Mouse (Mus musculus) left cerebral cortex, postnatal 4 days (tissue): Measurements from ENCODE around the gene Pdhx. TPM values are rescaled to one million over a fixed set of nuclear protein-coding genes. Genes with fewer than 3 reads are reported as not detected.

Source experiments
- DNase-seq: peaks from one replicate; pipeline ENCODE4 v3.0.0-alpha.2; 2022
- intact Hi-C: fragments of 180-260 bp; cut with DNase I; formaldehyde crosslinking; loops from one replicate; pipeline ENCODE4 v1.15.1; 2025
- total RNA-seq, 2 experiments: library from RNA; stranded (reverse); gene quantifications; 2 replicates each; pipeline ENCODE4 v1.2.3; 2021

The Pdhx gene
- 10 to 100 TPM; 55.4 to 56.6 TPM for total RNA-seq

DNA sequence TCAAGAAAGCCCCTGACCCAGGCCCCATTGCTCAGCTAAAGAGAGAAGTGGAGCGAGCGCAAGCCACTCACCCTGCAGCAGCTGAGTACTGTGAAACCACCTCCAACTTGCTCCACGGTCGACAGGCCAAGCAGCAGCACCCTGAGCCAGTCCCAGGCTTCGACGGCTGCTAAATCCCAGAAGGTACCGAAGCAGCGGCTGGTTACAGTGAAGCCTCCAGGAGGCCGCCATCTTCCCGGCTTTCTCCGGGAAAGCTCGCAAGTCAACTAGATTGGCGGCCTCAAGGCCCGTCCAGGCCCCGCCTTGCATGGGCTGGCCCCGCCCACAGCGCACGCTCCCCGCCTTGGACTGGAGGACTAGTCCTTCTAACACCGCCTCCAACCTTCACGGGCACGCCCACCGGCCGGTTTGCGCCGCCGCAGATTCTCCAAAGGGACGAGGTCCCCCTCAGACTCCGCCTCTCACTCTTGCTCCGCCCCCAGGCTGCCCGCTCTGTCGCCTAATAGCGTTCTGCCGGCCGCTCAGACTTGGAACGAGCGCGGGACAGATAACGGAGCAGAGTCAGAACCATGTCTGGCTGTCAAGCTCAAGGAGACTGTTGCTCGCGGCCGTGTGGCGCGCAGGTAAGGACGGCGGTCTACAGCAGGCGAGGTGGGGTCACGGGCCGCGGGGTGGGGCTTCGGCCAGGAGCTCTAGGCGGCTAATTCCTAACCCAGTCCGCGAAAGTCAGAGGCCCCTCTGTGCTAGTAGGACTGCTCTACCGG, at the start of gene Pdhx, which contains the start of gene Apip:
TSS of gene Pdhx (minus strand) at position 295 of the 764 bp plus-strand sequence.
TSS of gene Apip (plus strand) at position 457 of the 764 bp plus-strand sequence.
- peak; percentile 100 for DNase-seq
- intact Hi-C loops, result no loop called here

DNA sequence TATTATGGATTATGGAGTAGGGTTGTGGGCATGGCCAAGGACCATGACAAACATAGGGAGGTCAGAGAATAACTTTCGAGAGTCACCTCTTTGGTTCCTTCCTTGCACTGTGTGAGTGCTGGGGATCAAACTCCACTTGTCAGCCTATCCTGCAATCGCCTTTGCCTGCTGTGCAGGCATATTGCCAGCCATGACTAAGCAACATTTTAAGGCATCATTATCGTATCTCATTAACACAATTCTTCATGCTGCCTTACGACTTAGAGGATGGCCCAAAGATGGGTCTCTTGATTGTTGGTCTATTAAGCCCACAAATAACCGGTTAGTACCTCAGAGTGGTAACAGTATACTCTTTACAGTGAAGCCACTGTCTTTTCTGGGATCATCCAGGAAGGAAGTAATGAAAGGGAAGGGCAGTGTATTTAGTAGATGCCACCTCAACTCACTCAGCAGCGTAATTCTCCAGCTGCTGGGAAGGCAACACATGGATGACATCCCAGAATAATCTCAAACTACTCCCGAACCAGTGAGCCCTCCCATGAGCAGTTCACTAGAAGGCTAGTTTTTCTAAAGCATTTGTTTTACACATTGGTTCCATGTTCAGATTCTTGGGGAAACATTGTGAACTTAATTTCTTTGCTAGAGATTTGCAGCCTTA, 46.0 kb upstream of the Pdhx start:
- DNase-seq, result no peak
- intact Hi-C loops, result no loop called here

DNA sequence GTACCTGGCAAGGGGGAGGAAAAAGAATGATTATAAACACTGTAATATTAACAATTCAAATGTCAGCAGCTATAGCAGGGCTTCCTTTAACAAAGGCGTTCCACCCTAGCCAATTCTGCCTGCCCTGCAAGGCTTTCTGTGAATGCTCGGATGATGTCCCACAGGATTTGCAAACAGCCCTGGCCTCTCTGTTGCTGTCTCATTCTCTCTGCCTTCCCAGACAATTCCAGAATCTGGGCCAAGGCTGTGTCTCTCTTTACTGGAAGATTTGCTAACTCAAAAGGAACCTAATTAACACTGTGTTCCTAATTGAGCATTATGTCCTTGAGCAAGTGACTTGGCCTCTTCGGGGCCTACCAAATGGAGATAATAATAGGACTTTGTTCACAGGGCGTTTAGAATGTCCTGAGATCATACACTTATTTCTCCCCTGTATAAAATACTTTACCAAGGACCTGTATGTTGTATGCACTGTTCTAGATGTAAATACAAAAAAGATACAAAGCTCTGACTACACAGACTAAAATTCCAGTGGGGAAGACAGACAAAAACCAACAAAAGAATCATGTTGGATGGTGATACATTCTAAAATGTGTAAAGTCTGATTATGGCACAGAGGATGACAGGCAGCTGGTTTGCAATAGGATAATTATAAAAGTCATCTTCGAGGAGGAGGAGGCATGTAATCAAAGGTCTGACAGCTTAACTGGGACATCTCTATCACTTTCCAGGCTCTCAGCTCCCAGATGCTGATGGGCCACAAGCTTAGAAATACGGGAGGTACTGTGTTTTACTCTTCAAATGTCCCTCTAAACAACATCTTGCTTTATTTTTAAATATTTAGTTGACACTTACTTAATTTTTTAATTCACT, 45.2 kb upstream of the Pdhx start:
- intact Hi-C loops, result no loop called here
- no peak for DNase-seq

DNA sequence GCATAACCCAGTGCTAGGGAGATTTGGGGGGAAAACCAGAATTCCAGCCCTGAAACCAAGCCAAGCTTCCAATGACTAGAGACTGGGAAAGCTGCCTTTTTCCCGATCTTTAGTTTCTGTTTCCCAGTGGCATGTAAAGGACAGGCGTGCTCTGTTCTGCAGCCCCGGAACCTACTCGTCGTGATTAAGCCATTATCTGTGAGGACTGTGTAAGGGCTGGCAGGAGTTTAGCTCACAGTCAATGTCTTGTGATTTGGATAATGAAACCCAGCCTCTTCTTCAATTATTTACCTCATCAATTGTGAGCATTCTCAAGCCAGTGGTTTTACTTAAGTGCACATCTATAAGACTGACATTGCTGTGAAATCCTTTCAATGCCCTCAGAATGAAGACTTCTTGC, 43.9 kb upstream of the Pdhx start:
- no peak for DNase-seq
- intact Hi-C loops, result no loop called here

DNA sequence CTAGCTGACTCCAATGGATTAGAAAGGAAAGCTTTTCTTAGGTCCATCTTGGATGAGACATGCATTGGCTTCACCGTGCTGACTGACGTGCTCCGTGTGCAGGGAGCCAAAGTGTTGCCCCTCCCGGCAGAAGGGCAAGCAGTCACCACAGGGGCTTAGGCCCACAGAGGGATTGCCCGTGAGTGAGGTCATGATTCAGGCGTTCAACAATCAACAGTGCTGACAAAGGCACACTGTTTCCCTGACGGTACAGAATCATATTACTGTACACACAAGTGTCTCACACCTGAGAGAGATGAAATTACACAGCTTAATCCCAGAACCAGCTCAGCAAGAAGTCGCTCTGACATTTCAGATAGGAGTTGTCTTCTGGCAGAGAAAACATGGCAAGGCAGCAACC, 38.4 kb upstream of the Pdhx start:
- no peak for DNase-seq
- intact Hi-C loops, result no loop called here

DNA sequence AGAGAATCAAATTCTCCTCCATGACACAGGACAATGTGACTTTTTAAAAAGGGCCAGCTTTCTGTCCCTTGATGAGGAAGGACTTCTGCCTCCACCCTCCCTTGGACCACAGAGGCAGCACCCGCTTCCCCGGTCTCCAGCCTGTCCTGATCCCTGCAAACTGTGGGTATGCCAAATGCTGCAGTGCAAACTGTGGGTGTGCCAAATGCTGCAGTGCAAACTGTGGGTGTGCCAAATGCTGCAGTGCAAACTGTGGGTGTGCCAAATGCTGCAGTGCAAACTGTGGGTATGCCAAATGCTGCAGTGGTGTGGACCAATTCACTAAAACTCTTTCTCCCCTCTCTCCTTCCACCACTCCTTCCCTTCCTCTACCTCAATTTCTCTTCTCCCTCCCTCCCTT, 32.9 kb upstream of the Pdhx start:
- DNase-seq, result peak; percentile 13
- intact Hi-C loops, result no loop called here

DNA sequence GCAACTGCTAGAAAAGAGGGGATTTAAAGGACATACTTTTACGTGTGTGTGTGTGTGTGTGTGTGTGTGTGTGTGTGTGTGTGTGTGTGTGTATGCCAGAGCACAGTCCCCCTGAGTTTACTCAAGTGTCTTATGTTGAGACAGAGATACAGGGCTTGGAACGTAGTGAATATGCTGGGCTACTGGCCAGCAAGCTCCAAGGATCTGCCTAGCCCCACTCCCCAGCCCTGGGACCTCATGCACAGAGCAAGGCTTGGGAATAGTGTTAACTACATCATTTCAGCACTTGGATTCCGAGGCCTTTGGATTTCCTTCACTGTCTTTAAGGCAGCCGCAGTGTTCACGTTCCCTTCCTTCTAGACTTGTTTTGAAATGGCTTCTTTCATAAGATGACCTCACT, 29.3 kb upstream of the Pdhx start:
- DNase-seq, result no peak
- intact Hi-C loops, result no loop called here

DNA sequence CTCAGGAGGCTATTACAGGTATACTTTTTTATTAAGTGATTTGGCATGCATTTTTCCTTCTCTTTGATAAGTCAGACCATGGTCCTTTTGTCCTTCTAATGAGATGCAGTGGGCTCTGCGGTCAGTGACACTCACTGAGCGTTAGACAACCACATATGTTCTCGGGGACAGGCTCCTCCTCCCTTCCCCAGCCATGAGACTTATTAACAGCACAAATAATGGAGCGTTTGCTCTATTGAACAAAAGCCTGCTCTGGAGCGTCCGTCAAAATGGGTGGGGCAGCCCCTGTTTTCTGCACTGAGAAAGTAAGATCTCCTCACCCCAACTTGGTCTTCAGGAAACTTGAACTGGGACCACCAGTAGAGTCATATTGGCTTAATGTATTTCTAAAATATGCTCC, 16.2 kb upstream of the Pdhx start:
- no peak for DNase-seq
- intact Hi-C loops, result loop anchor here (10.0 kb wide), 2 partner anchors 335 to 1395 kb away; no protein-coding TSS in a partner anchor

DNA sequence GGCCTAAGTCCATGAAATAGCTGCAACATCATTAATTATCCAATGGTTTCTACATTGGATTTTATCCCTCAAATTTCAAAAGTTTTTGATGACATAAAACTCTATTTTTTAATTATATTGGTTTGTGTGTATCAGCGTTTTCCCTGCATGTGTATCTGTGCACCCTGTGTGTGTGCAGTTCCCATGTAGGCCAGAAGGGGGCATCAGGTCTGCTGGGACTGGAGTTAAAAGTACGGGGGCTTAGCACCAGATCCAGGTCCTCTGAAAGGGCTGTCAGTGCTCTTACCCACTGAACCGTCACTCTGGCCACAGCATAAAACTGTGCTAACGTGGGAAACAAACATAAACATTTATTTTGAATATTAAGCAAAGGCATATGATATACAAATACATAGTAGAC, 14.8 kb upstream of the Pdhx start:
- intact Hi-C loops, result loop anchor here (10.0 kb wide), 2 partner anchors 337 to 1393 kb away; no protein-coding TSS in a partner anchor
- DNase-seq, result peak; percentile 12

DNA sequence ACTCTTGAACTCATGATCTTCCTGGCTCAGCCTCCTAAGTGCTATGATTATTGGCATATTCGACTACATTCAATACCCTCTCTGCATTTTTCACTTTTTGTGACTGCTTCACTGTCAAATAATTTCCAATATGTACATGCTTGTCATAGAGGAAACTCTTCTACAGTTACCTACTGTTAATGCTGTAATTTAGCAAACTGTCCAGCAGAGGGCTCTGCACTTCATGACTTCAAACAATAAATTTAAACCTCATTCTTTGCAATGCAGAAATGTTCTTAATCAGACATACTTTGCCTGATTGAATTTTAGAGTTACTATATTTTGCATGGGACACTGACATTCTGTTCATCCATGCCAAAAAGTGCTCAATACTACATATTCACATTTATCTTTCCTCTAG, 13.1 kb upstream of the Pdhx start:
- intact Hi-C loops, result loop anchor here (2.0 to 10.0 kb wide), 3 partner anchors 260 to 1392 kb away; no protein-coding TSS in a partner anchor
- DNase-seq, result no peak

DNA sequence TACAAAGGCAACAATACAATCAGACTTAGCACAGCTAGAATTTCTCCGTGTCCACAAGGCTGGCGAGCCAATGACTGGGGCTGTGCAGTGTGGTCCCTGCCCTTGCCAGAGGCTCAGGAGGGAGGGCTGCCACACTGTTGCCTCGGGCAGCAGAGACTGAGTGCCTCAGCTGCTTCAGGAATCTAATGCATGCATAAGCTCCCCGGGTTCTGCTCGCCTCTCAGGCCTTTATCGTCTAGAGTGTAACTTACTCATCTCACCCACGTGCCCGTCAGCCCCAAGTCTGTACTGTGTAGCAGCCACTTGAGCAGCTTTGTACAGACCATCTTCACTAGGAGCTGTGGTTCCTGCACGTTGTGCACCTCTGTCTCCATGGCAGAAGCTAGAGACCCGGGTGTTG, 12.3 kb upstream of the Pdhx start:
- no peak for DNase-seq
- intact Hi-C loops, result loop anchor here (2.0 to 10.0 kb wide), 3 partner anchors 261 to 1391 kb away; no protein-coding TSS in a partner anchor

DNA sequence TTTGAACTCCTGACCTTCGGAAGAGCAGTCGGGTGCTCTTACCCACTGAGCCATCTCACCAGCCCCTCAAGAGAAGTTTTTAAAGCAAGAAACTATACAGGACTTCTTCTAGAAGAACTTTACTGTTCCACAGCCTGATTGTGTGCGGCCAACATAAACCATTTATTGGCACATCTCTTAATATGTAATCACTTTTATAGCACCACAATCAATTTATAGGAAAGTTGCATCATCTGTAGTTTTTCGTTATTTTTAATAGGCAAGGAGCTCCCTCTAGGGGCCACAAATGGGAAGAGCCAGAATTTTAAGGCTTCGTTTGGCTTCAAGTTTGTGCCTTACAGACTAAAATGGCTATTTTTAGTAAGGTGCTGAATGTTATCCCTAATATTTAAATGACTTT, 11.1 kb upstream of the Pdhx start:
- no peak for DNase-seq
- intact Hi-C loops, result loop anchor here (10.0 kb wide), 2 partner anchors 340 to 1390 kb away; no protein-coding TSS in a partner anchor

DNA sequence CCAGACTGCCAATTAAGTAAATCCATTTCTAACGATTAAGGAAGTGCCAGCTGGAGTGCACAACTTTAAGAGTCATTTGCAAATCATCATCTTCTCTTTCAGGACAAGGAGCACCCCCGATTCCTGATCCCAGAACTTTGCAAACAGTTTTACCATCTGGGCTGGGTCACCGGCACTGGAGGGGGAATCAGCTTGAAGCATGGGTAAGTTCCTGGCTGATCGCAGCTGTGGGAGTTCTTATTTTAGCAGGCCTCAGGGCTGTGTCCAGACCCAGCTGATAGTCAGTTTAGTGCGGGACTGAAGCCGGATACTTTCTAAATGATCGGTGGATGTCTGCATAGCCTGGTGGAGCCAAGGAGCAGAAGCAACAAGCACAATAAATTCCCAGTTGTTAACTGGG, 9.5 kb upstream of the Pdhx start:
- DNase-seq, result no peak

DNA sequence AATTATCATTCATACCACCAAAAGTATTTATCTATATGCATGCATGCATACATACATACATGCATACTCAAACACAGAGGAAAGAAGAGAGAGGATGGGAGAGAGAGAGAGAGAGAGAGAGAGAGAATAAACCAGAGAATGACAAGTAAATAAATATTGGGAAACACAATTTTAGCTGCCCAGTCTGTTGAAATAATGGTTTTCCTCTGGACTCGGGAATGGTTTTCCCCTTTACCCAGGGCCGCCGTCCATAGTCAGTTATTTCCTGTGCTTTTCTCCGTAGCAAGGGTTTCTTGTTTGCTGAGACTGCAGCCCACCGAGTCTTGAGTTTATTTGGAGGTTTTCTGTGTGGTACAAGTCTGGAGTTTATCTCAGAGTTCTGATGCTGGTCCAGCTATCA, 8.4 kb upstream of the Pdhx start:
- intact Hi-C loops, result loop anchor here (10.0 kb wide), 2 partner anchors 343 to 1387 kb away; no protein-coding TSS in a partner anchor
- no peak for DNase-seq

More for the DNA sequence above, 9.5 kb upstream of the Pdhx start:
- intact Hi-C loops, result loop anchor here (10.0 kb wide), 2 partner anchors 342 to 1388 kb away; no protein-coding TSS in a partner anchor

DNA sequence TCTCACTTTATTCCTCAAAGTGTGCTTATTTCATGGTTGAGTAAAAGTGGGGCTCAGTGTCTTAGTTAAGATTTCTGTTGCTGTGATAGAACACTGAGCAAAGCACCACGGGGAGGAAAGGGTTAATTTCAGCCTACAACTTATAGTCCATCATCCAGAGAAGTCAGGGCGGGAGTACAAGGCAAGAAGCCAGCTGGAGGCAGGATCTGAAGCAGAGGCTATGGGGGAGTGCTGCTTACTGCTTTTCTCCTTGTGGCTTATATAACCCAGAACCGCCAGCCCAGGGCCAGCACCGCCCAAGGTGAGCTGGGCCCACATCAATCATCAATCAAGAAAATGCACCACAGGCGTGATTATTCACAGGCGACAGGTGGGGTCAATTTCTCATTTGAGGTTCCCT, 7.8 kb upstream of the Pdhx start:
- intact Hi-C loops, result loop anchor here (10.0 kb wide), 2 partner anchors 344 to 1386 kb away; no protein-coding TSS in a partner anchor

DNA sequence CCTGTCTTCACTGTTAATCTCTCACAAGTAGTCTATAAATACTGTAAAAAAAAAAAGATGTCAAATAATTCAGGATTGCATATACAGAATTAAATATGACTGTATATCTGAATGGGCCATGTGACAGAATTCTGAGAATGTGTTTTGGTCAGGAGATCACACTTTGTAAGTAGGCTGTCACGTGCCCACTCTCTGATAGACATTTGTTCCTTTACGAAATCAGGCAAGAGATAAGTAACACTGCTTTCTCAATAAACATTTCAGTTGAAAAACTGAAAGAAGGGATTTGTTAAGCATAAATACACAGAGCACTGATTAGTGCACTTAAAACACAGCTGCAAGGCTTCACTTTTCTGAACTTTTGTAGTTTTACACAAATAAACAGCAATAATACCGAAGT, 2.7 kb downstream of the Pdhx start:
- intact Hi-C loops, result no loop called here
- no peak for DNase-seq

More for the DNA sequence above, 7.8 kb upstream of the Pdhx start:
- no peak for DNase-seq

DNA sequence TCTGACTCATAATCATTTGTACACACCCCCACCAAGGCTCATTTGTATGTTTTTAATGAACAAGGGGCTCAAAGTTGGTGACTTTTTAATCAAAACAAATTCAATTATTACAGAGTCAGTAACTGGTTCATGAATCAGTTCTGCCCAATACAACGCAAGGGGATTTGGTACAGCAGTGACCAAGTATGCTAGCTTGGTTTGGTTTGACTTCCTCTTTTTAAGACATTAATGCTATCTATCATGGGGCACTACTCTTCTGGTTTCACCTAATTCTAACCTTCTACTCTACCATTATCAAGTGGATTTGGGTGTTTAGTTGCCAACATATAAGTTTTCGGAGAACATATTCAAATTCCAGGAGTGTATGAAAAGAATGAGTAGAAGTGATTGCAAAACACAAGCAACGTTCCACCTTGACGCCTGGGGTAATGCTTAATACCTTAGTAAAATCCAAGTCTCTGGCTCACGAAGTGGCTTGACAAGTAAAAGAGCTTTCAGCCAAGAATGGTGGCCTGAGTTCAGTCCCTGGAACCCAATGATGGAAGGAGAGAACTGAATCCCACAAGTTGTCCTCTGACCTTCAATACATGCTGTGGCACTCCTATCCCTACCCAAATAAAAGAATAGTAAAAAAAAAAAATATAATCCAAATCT, 3.4 kb downstream of the Pdhx start:
- DNase-seq, result no peak
- intact Hi-C loops, result loop anchor here (10.0 kb wide), 1 partner anchor 385 kb away; no protein-coding TSS in a partner anchor

DNA sequence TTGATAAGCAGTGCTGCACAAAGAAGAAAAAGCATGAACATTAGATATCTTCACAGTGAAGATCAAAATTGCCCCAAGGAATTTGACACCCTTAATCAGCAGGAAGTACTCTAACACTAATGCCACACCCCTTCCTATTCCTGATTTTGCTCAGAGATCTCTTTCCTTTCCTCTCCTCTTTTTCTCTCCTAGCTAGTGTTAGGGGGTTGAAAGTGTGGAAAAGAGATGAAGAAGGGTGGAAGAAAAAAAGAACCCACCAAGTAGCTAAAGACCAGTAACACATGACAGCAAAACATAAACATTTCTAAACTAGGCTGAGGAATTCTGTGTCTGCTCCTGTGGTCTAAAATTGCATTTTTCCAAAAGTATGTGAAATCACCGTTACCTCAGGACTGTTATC, 4.7 kb downstream of the Pdhx start:
- intact Hi-C loops, result loop anchor here (10.0 kb wide), 1 partner anchor 384 kb away; no protein-coding TSS in a partner anchor
- DNase-seq, result no peak

DNA sequence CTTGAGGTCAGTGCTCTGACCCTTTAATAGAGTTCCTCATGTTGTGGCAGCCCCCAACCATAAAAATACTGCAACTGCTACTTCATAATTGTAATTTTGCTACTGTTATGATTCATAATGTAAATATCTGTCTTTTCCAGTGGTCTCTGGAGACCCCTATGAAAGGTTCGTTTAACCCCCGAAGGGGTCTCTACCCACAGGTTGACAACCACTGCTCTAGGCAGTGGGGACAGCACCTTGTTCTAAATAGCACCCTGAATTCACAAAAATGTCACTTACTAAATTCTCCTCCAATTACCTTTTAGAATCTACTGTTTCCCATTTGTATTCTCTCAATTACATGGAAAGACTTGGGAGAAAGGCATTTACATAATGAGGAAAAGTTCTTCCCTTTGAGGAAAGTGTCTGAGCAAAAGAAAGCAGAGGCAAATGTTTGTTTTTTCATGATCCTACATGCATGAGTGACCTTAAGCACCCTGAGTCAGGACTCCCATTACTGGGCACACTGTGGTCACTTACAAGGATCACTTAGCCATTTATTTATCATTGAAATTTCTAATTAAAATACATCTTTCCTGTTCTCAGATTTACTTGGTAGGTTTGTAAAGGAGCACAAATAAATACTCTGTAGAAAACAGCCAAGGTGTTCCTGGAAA, 5.6 kb downstream of the Pdhx start:
- intact Hi-C loops, result loop anchor here (10.0 kb wide), 1 partner anchor 383 kb away; no protein-coding TSS in a partner anchor
- no peak for DNase-seq
